Mouse (Mus musculus): ENCODE results near the gene Timm13. TPM values are rescaled to one million over a fixed set of nuclear protein-coding genes. Genes with fewer than 3 reads are reported as not detected.

Timm13 gene
- polyA plus RNA-seq (2017; shearing (Covaris generic)): 150 TPM

GRCm38 (mm10) chr10:80900318-80901247, at the start of gene Timm13:
TSS of gene Timm13 (minus strand) at chr10:80900969.

GRCm38 (mm10) chr10:80929299-80930226, 28.8 kb upstream of the Timm13 start, which contains the start of gene Gadd45b:
TSS of gene Gadd45b (plus strand) at chr10:80930073.

DNA sequence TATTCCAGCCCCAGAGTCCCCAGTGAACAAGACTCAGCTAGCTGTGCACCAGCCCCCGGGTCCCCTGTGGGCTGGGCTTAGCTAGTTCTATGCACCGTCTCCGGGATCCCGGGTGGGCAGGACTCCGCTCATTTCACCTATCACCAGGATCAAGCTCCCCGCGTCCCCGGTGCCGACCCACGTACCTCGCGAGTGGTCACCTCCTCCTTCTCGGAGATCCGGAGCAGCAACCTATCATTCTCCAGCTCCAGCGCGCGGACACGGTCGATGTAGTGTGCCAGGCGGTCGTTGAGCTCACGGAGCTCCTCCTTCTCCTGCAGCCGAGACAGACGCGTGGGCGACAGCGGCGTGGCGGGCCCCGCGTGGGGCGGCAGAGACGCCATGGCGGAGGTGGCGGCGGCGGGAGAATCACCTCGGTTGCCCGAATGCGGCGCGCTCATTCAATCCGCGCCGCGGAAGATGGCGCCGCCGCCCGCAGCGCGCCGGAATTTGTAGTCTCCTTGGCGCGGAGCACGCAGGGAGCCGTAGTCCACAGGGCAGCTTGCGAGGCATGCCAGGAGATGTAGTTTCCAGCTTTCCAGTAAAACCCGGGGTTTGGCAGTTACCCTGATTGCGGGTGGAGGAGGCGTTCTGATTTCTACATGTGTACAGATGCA, 17.1 kb upstream of the Timm13 start, which contains the start of gene Lmnb2:
TSS of gene Lmnb2 (minus strand) at position 467 of the 656 bp plus-strand sequence.

DNA sequence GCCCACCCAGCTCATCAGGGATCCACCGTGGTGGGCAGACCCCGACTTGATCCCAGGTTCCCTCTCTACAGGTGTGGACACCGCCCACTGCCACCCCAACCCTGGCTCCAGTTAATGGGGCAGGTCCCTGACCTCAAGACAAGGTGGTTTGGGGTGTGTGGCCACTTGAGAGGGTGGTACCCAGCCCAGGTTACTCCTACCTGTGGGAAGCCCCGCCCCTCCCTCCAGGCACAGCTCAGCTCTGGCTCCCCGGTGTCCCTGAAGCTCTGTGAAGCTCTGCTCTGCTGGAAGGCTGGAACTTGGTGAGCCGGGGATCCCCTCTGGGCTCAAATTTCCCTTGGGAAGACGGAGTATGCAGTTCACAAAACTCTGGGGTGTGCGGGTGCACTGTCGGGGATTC, 29.2 kb downstream of the Timm13 start, which contains the start of gene Tmprss9:
TSS of gene Tmprss9 (plus strand) at position 268 of the 400 bp plus-strand sequence.

DNA sequence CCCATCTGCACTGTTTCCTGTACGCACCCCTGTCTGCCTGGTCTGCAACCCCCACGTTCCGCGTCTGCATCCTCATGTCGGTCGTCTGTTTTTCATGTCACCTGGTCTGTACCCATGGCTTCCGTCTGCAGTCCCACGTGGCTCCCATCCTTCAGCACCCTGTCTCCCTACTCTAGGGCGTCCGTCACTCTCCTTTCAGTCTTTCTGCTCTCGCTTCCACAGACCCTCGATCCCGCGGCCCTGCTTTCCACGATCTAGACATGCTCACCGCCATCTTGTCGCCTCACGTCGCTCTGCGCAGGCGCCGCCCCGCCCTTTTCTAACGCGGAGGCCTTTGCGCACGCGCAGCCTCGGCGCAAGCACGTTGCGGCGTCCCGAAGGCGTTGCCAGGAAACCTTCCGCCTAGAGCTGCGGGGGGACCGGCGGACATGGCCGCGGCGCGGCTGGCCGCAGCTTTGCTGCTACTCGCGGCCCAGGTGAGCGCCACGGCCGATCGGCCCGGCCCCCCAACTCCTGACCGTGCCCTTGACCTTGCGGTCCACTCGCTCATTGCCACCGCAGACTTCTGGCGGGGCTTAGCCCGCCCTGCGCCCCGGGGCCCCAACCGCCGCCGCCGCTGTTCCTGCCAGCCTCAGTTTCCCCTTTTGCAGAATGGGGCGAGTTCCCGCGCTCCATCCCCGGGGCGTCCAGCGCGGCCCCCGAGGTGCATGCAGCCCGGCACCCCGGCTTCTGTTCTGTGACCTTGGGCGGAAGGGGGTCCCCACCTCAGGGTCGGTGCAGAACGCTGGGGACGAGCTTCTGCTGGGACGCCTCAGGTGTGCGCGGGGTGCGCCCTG, 45.6 kb downstream of the Timm13 start, which contains the start of the genes Lsm7 and Sppl2b:
TSS of gene Lsm7 (minus strand) at position 297 of the 836 bp plus-strand sequence.
TSS of gene Sppl2b (plus strand) at position 363 of the 836 bp plus-strand sequence.

Other genes starting within 250 kb of the Timm13 start
- 22.0 TPM for gene Btbd2, start 243.9 kb downstream of the Timm13 start, polyA plus RNA-seq (2017; shearing (Covaris generic))
- gene Mknk2, start 222.9 kb downstream of the Timm13 start, polyA plus RNA-seq (2017; shearing (Covaris generic)): 190 TPM
- 103 TPM for gene Mob3a, start 199.0 kb downstream of the Timm13 start, polyA plus RNA-seq (2017; shearing (Covaris generic))
- 67.9 TPM for gene Izumo4, start 198.8 kb downstream of the Timm13 start, polyA plus RNA-seq (2017; shearing (Covaris generic))
- 79.7 TPM for gene Ap3d1, start 158.7 kb downstream of the Timm13 start, polyA plus RNA-seq (2017; shearing (Covaris generic))
- 39.6 TPM for gene Dot1l, start 145.8 kb downstream of the Timm13 start, polyA plus RNA-seq (2017; shearing (Covaris generic))
- gene Sf3a2, start 102.8 kb downstream of the Timm13 start, polyA plus RNA-seq (2017; shearing (Covaris generic)): 65.0 TPM
- gene Plekhj1, start 102.3 kb downstream of the Timm13 start, polyA plus RNA-seq (2017; shearing (Covaris generic)): 196 TPM
- gene Amh, start 95.7 kb downstream of the Timm13 start, polyA plus RNA-seq (2017; shearing (Covaris generic)): not detected
- not detected for gene Jsrp1, start 87.5 kb downstream of the Timm13 start, polyA plus RNA-seq (2017; shearing (Covaris generic))
- gene Oaz1, start 74.3 kb downstream of the Timm13 start, polyA plus RNA-seq (2017; shearing (Covaris generic)): 2,215 TPM
- not detected for gene Lingo3, start 56.9 kb downstream of the Timm13 start, polyA plus RNA-seq (2017; shearing (Covaris generic))
- 91.1 TPM for gene Lsm7, start 45.8 kb downstream of the Timm13 start, polyA plus RNA-seq (2017; shearing (Covaris generic))
- 19.0 TPM for gene Sppl2b, start 45.7 kb downstream of the Timm13 start, polyA plus RNA-seq (2017; shearing (Covaris generic))
- not detected for gene Tmprss9, start 29.1 kb downstream of the Timm13 start, polyA plus RNA-seq (2017; shearing (Covaris generic))
- 14.8 TPM for gene Lmnb2, start 17.3 kb upstream of the Timm13 start, polyA plus RNA-seq (2017; shearing (Covaris generic))
- 43.3 TPM for gene Gadd45b, start 29.1 kb upstream of the Timm13 start, polyA plus RNA-seq (2017; shearing (Covaris generic))
- not detected for gene Gng7, start 114.0 kb upstream of the Timm13 start, polyA plus RNA-seq (2017; shearing (Covaris generic))
- gene Diras1, start 124.7 kb upstream of the Timm13 start, polyA plus RNA-seq (2017; shearing (Covaris generic)): not detected
- 14.7 TPM for gene Slc39a3, start 136.5 kb upstream of the Timm13 start, polyA plus RNA-seq (2017; shearing (Covaris generic))
- 68.7 TPM for gene Sgta, start 159.2 kb upstream of the Timm13 start, polyA plus RNA-seq (2017; shearing (Covaris generic))
- 6.5 TPM for gene Thop1, start 169.1 kb upstream of the Timm13 start, polyA plus RNA-seq (2017; shearing (Covaris generic))
- not detected for gene Creb3l3, start 197.9 kb upstream of the Timm13 start, polyA plus RNA-seq (2017; shearing (Covaris generic))
- 160 TPM for gene Map2k2, start 204.9 kb upstream of the Timm13 start, polyA plus RNA-seq (2017; shearing (Covaris generic))
- gene Zbtb7a, start 234.3 kb upstream of the Timm13 start, polyA plus RNA-seq (2017; shearing (Covaris generic)): 68.2 TPM

Data from naive thymus-derived CD4-positive, alpha-beta T cell, adult 5 months (primary cell).